Mouse (Mus musculus): ENCODE measurements around the gene Serac1.
"Not testable (repeated sequence)": the region's sequence is repeated elsewhere in the genome, so short reads cannot be mapped to it uniquely, and the experiment has no call there.

Gene Serac1

GRCm38 (mm10) chr17:6063532-6063931 lies 16.0 kb downstream of the Serac1 start:
- DNase-seq: no peak

- DNase-seq: no peak
These were observed 16.7 kb downstream of the Serac1 start for GRCm38 (mm10) chr17:6062793-6063192.

DNA sequence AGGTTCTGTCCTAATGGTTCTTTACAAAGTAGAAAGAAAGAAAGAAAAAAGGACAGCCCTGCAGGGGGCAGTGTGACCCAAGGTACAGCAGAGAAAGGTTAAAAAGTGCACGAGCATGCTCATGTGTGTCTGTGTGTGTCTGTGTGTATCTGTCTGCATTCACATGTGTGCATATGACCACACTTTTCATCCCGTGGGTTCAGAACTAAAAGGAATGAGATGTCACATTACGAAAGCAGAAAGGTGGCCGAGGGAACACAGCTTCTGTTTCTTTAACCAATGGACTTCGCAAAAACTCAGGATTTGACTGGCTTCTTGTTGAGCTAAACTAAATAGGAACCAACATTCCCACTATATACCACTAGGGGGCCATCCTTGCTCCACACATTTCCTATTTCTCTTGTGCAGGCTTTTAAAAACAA lies 24.6 kb downstream of the Serac1 start:
- peak; percentile 71 for DNase-seq

GRCm38 (mm10) chr17:6052801-6053200 lies 26.7 kb downstream of the Serac1 start:
- DNase-seq: no peak

DNA sequence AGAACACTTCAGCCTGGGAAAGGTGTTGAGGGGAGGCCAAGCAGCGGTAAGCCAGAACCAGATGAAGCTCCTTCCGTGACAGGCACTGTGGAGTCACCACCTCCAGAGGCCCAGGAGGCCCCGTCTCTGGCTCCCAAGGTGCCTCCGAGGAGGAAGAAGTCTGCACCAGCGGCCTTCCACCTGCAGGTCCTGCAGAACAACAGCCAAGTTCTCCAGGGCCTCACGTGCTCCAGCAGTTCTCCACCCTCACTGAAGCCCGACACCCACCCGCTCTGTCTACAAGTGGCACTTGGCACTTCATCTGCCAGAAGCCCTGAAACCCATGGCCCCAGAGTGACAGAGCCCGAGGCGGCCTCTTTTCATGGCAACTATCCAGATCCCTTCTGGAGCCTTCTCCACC lies 42.0 kb downstream of the Serac1 start:
- DNase-seq: no peak

GRCm38 (mm10) chr17:6036872-6037271 lies 42.7 kb downstream of the Serac1 start:
- DNase-seq: no peak

- DNase-seq: peak; percentile 57
These were observed 43.1 kb downstream of the Serac1 start for GRCm38 (mm10) chr17:6036458-6036857.

DNA sequence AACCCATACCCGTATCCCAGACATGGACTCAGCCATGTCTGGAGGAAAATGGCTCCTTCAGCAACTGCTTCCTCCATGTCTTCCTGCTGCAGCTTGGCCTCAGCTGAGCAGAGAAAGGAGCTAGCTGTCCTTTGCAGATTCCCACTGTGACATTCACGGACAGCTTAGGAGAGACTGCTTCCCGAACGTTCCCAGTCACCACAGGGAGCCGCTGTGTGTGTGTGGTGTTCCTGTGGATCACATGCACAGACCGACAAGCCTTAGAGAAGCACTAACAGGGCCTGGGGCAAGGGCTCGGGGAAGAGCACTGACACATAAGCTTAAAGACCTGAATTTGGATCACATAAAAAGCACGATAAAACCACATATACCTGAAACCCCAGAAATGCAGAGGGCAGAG lies 43.9 kb downstream of the Serac1 start:
- no peak for DNase-seq

GRCm38 (mm10) chr17:6025831-6026230 lies 53.7 kb downstream of the Serac1 start:
- no peak for DNase-seq

GRCm38 (mm10) chr17:6021374-6021789 lies 58.2 kb downstream of the Serac1 start:
- DNase-seq: not testable (repeated sequence)

GRCm38 (mm10) chr17:6020636-6021035 lies 58.9 kb downstream of the Serac1 start:
- no peak for DNase-seq

GRCm38 (mm10) chr17:6019776-6020175 lies 59.8 kb downstream of the Serac1 start:
- peak; percentile 56 for DNase-seq

GRCm38 (mm10) chr17:6018348-6018747 lies 61.2 kb downstream of the Serac1 start:
- peak; percentile 31 for DNase-seq

DNA sequence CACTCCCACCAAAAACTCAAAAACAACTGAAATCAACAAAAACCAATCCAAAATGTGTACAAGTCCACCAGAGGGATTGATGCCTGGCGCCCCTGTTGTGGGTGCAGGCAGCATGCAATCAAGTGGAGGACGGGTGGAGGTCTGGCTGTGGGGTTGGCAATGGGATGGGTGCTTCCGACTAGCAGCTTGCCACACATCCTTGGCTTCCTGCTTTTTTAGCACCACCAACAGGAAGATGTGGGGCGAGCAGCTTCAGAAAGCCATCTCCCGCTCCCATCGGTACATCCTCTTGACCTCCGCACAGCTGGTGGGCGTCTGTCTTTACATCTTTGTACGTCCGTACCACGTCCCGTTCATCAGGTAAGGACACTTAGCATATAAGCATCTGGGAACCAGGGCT lies 62.3 kb downstream of the Serac1 start:
- DNase-seq: no peak

DNA sequence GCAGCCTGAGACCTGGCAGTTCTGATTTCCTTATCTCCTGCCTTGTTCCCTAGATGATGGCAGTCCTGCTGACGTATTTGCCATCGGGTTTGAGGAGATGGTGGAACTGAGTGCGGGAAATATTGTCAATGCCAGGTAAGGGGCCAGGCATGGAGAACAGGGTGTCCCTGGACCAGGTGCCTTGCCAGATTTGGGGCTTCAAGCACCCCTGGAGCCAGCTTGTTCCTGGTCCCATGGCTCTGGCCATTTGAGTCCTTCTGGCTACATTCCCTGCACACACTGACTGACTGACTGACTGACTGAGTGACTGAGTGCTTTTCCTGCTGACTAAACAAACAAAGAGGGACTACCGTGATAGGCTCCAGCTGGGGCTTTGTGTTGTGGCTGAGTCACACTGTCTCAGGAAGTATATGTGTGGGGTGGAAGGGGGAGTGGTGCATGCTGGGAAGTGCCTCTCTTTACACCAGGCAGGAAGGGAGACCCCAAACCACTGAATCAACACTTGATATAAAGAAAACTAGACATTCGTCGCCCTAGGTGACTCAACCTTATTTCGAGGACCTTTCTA lies 63.2 kb downstream of the Serac1 start:
- DNase-seq: peak; percentile 45

DNA sequence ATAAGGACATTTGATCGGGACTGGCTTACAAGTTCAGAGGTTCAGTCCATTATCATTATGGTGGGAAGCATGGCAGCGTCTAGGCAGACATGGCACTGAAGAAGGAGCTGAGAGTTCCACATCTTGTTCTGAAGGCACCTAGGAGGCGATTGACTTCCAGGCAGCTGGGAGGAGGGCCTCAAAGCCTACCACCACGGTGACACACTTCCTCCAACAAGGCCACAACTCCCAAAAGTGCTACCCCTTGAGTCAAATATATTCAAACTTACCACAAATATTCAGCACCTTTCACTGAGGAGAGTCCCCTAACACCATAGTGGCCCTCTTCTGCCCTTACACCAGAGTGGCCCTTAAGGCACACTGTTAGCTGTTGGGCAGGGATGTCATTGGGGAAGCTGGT lies 64.6 kb downstream of the Serac1 start:
- DNase-seq: no peak

GRCm38 (mm10) chr17:6013079-6013478 lies 66.5 kb downstream of the Serac1 start:
- DNase-seq: no peak

DNA sequence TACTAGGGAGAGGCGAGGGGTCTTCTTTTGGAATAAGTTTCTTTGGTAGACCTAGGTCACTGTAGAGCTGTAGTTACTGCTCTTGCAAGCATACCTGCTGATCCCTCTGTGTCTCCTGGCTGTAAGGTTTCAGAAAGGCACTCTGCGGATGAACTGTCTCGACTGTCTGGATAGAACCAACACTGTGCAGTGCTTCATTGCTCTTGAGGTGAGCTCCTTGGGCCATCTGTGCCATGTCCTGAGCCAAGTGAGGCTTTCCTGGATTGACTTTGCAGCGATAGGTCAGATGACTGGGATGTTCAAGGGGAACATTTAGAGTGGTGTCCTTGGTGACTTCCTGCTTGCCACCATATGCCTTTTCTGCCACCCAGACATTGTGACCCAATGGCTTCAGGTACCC lies 69.9 kb downstream of the Serac1 start:
- no peak for DNase-seq

GRCm38 (mm10) chr17:6008590-6008989 lies 71.0 kb downstream of the Serac1 start:
- no peak for DNase-seq

GRCm38 (mm10) chr17:6007902-6008301 lies 71.6 kb downstream of the Serac1 start:
- DNase-seq: no peak

GRCm38 (mm10) chr17:6007101-6007780 lies 72.3 kb downstream of the Serac1 start:
- no peak for DNase-seq

GRCm38 (mm10) chr17:6005638-6006471 lies 73.7 kb downstream of the Serac1 start:
- peak; percentile 81 for DNase-seq

GRCm38 (mm10) chr17:6005246-6005637 lies 74.3 kb downstream of the Serac1 start:
- DNase-seq: no peak

DNA sequence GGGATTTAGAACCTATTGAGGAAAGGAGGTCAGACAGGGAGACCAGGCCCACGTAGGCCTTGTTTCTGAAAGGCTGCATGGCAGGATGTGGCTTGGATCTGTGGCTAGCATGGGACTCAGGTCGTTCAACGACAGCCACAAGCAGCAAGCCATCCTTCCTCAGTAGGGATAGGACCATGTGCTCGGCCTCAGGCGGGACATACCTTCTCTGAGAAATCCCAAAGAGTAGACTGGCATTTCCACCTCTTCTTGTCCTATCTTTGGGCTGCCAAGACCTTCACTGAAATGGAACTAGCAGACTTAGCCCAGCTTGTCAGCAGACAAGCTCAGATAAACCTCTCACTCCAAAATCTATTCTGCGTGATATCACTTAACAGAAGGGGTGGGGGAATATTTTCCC lies 75.9 kb downstream of the Serac1 start:
- DNase-seq: no peak

Data from kidney, postnatal 14 days (tissue).